Mouse (Mus musculus): Measurements from ENCODE around the gene Panx1. TPM values are rescaled to one million over a fixed set of nuclear protein-coding genes. Genes with fewer than 3 reads are reported as not detected.

Gene Panx1
- total RNA-seq, 1 experiment from 2014 or later: 19.4 TPM

Other genes with a start within 250 kb of the Panx1 start
- gene Gpr83, start 185.3 kb downstream of the Panx1 start, total RNA-seq (2017): not detected in 2 replicates
- gene Izumo1r, start 141.5 kb downstream of the Panx1 start, total RNA-seq (2017): not detected in 2 replicates
- not detected in 2 replicates for gene Hephl1, start 66.6 kb upstream of the Panx1 start, total RNA-seq (2017)
- gene Vstm5, start 193.6 kb upstream of the Panx1 start, total RNA-seq (2017): 1.4 TPM in 1 of 2 replicates, not detected in the other
- 29.4 and 35.4 TPM in 2 replicates for gene Med17, start 234.5 kb upstream of the Panx1 start, total RNA-seq (2017)

All from hematopoietic stem cell, adult 5-6 weeks (primary cell).